Mouse (Mus musculus) ES-CJ7 (cell line): ENCODE results near the gene Fam107b.

Experiments
- DNase-seq: peaks from one replicate; pipeline ENCODE4 v3.0.0; 2011; ENCODE audit warnings: low read depth, low spot score

Gene Fam107b

DNA sequence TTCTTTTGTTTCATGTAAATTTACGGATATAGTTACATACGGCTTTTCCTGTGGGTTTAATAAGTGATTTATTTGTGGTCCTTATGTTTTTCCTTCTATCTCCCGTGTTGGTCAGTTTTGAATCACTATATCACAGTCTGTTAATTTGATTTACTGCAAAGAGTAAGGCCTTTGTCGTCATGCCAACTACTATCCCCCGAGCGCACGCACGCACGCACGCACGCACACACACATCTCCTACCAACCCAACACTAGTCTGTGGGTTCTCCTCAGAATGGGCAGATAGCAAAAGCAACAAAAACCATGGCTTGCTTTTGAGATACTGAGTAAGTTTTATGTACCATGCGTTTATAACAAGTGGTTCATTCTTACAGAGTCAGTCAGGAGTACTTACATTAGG, 168.4 kb downstream of the Fam107b start:
- no peak for DNase-seq

DNA sequence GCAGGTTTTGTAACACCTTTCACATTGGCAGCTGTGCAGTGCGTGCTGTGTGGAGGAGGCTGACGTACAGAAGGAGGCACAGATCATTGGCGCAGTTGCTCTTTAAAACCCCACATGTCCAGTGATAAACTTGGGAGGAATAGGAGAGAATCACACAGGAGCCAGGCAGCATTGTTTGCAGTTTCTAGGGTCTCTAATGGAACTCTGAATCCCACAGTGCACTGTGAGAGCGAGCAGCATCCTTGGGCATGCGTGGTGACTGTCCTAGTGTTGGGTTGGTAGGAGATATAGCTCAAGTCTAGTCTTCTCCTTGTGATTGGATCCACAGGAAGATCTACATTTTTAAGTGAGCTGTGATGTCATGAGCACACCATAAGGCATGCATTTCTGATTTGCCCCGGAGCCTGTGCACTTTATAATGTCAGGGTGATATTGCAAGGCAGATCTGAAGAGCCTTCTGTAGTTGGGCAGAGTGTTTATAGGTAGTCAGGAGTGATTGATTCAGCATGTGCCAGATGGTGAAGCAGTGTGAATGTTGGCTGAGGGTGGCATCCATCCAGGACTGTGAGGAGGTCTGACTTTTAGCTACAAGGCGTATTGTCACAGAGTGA, 169.2 kb downstream of the Fam107b start:
- DNase-seq, result no peak

DNA sequence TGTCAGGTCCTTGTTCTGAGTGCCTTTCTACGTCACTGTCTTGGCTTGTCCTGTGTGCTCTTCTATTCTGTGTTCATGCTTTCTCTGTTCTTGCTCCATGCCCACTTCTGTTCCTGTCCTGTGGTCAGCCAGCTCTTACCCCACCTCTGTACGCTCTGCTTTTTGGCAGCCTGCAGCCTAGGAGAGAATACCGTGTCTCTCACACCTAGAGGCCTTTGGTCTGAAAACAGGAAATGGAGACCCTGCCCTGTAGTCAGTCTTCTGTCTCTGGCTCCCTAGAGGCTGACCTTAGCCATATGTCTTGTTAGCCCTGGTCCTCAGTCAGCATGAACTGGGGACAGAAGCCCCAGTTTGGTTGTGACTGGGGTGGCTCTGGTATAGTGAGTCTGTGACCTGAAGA, 170.0 kb downstream of the Fam107b start:
- no peak for DNase-seq

DNA sequence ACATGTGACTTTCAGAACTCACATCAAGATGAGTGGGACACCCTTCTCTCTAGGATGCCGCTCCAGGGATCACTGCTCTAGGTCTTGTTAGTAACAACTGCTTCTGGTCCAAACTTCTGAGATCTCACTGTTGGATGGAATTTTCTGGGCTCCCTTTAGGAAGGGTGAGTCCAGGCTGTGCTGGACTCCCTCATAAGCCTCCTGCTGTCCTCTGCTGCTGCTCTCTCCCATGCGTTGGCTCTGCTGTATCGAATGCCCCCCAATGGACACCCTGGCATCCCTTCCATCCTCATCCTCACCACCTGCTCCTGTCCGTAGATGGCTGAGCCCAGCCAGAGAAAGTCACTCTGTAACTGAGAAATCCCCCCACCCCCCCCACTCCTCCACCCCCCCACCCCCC, 170.4 kb downstream of the Fam107b start:
- DNase-seq, result no peak

DNA sequence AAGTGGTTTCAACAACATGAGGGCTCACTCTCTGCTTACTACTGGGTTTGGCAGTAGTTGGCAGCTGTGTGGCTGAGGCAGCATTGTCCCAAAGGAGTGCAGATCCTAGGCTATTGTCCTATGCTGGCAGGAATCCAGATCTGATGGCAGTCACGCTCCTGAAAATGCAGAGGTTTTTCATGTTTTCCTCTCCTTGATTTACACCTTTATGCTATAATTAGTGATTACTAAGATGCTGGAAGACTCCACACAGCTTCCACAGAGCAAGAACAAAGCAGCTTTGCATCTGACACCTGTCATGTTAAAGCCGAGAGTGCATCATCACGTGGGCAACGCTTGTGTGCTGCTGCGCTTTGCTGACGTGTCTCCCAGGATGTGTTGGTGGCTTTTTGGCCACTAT, 172.2 kb downstream of the Fam107b start:
- no peak for DNase-seq

DNA sequence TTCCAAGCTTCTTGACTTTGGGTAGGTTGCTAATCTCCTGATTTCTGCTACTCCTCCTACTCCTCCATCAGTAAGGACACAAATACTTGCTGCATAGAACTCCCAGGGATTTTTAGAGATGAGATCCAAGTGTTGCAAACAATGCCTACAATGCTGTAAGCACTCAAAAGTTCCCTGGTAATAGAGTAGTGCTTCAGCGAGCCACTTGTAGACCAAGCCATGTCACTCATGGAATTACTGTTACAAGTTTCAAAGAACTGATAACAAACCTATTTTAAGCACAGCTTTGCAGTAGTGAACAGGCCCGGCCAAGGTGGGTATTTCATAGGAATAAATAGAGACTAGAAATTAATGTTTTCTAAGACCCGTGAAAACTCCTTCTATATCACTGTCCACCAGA, 174.8 kb downstream of the Fam107b start:
- no peak for DNase-seq

DNA sequence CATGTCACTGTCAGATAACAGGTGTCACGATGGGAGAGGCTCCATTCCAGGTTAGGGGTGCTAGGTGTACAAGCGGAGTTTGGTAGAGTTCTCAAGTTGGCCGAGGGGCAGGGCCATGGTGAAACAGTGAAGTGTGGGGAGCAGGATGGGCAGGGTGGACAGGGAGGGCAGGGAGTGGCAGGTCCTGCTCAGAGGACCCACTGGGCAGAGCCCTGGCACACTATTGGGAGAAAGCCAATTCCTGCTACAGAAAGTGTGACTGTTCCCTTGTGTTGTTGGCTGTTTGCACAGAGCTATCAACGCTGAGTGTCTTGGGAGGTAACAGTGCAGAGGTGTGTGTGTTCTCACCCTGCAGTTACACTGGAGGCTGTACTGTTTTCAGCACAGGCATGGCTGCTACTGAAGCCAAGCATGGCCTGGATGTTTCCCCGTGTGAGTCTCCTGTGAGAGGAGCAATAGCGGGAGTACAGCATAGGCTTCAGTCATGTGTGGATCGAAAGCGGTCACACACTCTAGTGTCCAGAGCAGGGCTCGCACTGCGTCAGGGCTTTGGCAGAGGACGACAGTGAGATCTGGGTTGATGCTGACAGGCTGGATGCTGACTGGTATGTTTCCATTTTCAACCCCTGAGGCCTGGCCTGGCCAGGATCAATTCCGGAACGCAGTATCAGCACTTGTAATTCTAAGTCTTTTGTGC, 175.8 kb downstream of the Fam107b start:
- DNase-seq, result no peak

DNA sequence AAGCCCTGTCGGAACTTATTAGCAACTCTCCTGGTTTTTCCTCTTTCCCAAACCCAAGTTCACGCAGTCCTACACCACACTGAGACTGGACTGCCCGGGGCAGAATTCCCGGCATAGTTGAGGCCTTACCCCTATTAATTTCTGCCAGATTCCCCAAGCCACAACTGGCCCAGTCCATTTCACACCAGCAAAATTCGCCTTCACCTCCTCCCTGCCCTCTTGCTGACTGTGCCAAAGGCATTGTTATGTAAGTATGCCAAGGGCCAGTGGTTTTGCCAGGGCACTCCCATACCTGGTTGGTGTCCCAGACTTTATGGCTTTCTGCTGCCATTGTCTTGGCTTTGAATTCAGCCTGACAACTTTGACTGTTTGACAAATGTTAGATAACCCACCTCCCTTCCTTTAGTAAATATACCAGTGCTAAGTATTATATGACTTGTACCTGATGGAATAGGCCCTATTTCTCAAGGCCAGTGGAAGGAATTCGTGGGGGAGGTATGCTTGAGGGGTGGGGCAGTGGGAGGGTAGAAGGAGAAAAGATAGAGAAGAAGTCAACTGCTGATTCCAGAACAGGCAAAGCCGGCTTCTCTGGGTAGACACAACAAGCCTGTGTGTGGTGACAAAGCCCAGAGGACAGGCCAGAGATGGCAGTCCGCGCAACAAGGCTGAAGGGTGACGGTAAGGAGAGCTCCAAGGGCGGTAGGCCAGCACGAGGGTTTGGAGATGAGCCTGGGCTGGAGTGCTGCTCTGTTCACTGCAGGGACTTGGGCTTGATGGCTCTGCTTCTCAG, 178.6 kb downstream of the Fam107b start:
- no peak for DNase-seq

DNA sequence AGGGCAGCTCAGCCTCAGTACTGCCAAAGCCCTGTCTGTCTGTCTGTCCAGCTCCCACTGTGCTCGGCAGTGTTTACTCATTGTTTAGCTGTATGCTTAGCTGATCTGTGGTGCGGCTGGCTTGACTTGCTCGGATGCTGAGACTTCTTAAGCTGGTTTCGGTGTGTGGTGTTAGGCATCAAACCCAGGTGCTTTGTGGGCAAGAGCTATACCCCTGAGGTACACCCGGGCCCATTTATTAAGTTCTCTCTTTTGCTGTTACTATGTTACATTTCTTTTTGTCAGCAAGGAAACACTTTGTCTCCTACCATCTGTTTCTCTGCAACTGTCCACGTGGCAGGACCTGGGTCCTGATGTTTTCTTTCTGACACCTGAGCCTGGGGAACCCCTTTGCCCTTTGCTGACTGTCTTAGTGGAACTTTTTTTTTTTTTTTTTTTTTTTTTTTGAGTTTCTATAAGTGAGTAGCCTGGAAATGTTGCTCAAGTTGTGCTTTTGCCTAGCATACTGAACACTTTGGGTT, 179.3 kb downstream of the Fam107b start:
- DNase-seq, result no peak

DNA sequence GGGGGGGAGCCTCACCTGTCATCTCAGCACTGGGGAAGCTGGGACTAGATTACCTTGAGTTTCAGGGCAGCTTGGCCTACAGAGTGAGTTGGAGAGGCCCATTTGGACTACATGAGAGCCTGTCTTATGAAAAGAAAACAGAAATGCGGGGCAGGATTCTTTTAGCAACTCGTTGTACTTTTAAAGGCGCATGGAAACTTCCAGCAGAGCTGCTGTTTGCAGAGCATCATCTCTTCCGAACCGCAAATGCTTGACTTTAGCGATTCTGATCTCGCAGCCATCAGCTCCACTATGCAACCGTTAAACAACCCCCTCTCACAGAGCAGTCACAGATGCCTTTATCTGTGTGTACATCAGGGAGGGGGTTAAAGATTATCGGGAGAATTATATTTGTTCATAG, 179.8 kb downstream of the Fam107b start:
- no peak for DNase-seq

DNA sequence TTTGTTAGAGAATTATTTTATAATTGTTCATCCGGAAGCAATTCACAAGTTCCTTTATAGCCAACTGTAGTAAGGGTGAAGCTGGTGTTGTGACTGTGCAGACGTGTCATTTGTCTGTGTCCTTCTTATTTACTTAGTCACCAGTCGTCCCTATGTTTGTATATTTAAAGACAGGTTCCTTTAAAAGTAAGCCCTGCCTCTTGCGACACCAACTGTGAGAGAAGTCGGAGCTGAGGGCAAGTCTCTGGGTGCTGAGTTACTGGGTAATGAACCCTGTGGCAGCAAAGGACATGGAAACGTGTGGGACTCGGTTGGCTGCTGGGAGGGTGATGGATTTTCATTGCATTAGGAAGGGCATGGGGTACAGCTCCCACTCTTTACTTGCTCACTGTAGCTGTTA, 182.1 kb downstream of the Fam107b start:
- DNase-seq, result no peak

DNA sequence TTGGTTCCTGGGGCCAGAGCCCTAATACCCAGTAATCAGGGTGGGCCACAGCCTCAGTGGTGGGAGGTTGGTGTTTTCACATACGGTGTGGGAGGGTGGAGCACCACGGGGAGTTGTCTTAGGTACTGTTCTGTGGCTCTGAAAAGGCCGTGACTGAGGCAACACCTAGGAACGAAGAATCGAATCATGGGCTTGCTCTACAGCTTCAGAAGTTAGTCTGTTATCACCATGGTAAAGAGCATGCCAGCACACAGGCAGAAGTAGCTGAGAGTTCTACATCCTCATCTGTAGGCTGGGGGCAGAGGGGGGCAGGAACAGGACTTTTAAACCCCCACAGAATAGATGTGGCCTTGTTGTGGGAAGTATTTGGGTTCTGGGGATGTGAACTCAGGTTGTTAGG, 182.6 kb downstream of the Fam107b start:
- DNase-seq, result no peak

DNA sequence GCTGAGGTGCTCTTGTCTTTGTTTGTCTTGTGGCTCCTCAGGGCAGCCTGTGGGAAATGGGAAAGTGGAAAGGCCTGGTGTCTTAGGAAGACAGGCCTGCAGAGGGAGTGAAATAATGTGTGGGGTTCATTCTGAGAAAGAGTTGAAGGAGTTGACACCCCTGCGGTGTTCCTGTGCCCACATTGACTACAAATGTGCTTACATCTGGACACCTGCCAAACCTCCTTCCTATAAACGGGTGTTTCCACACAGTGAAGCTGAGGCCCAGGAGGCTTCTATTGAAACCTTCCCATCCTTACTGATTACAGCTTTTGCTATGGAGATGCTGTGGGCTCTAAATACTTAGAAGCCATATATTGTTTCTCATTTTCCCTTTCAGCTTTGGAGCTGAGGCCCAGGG, 183.5 kb downstream of the Fam107b start:
- DNase-seq, result no peak

DNA sequence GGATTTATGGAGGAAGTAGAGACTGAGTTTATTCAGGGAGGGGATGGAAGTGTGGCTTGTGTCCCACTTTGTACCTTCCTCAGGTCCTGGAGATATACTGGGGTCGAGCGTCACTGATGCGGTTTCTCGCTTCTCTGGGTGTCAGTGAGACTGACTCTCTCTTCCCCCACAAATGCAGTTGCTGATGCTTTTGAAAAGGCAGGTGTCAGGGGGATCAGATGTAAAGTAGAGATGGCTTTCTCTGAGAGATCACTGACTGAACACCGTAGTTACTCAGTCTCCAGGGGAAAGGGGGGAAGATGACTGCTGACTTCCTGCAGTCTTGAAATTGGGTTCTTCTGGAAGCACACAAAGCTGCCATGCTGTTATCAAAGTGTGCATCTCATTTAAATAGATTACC, 185.6 kb downstream of the Fam107b start:
- no peak for DNase-seq

DNA sequence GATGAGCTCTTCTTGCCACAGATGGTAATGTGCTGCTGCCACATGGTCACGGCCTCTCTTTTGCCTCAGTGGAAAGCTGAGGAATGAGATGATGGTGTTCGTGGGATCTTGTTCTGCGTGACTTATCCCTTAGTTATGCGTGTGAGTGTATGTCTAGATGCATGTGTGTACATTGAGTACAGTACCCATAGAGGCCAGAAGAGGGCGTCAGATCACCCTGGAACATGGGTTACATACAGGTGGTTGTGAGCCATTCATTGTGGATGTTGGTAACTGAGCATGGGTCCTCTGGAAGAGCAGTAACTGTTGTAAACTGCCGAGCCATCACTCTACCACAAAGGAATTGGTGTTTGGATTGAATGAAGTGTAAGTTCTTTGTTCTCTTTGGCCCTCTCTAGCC, 188.1 kb downstream of the Fam107b start:
- DNase-seq, result no peak

DNA sequence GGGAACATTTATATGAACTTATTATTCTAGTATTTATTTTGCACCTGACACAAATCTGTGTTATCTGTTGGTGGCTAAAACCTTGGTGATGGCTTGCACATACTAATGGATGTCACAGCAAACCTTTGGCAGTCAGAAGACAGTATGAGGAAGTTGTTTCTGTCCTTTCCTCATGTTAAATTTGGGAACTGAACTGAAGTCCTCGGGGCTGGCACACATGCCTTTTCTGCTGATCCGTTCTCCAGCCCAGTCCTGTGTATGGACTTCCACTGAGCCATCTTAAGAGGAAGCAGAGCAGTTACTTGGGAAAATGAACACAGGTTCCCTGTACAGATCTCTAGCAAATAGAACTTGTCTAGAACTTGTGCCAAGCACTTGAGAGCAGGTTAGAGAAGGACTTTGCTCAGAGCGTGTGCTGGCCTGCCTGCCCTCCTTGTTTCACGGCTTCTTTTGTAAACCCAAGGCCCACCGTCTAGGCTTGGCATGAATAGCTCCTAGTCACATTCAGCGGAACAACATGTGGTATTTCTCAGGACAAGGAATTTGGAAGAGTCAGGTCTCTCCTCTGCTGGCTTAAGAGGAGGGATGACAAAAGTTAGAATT, 190.0 kb downstream of the Fam107b start:
- no peak for DNase-seq

DNA sequence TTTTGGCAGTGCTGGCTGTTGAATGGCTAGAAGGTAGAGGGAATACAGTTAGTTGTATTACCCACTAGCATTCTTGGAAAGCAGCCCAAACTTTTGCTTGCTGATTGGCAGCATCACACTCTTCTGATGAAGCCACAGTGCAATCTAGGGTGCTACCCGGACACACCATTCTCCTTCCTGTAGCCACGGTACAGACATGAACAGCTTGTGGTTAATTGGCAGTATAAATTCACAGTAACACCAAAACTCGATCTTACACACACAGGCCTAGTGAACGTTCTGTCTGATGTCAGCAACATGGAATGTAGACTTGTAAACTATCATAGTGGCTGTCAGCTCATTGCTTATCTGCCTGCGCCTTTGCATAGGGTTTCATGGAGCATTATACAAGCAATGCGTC, 193.8 kb downstream of the Fam107b start:
- DNase-seq, result no peak

DNA sequence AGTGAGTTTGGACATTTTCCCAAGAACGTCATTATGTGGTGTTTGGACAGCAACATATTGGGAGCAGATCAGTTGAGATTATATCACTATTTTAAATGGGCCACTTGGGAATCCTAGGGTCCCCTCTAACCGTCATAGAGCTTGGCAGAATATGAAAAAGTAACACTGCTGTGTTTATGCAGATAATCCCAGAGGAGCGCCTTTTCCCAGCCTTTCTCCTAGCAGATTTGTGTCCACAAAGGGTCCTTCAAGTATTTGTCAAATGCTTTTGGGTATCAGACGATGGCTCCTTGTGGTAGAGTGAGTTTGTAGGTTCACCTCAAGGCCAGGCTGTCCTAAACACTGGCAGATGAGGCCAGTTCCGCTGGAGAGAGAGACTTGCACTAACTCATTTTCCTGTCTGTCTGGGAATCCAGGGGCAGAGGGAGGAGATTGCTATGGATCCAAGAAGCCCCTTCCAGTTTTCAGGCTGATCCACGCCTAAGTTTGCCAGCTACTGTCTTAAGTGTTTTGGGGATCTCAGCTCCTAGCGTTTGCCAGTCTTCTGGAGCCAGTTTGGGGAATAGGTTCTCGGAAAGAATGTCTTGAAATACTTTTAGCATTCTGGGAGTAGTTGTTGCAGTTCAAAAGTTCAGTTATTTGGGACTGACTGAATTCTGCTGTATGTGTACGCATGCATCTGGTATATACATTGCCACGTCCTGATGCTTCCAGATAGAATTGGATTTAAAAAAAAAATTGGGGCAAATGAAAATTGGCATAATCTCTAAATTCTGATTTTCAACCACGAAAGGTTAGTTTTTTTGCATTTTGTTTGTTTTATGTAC, 195.9 kb downstream of the Fam107b start:
- no peak for DNase-seq

DNA sequence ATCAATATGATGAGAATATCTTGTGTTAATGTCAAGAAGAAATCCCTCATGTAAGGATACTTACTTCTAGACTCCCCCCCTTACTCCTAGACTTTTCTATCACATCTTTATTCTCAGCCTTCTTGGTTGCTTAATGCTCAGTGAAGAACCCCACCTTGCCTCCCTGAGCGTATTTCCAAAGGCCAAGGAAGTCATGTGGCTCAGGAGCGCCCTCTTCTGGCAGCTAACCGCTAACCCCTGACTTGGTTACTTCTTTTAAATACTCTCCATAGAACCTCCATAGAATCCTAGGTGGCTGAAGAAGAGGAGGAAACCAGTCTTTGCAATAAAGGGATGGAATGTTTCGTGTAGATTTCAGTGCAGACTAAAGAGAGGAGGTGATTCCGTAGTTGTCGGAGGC, 199.0 kb downstream of the Fam107b start:
- DNase-seq, result peak; percentile 78

DNA sequence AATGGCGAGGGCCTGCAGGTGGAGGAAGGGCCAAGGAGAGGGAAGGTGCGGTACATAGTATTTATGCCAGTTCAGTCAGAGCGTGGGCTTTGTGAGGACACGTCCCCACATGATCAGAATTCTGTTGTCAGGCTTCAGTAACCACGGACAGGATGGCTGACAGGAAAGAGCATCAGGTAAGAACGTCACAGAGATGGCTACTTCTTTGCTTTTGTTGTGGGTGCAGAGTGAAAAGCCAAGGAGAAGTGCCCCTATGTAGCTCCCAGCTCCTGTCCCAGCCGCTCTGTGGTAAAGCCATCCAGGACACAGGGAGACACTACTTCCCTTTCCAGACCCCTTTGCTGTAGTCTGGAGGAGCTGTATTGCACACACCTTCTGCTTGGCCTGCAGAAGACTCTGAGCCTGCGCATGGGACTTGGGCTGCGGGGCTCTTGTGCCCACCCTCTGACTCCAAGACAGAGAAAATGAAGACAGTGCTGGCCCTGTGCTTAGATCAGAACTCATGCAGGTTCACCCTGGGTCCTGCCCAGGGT, 199.6 kb downstream of the Fam107b start:
- no peak for DNase-seq

DNA sequence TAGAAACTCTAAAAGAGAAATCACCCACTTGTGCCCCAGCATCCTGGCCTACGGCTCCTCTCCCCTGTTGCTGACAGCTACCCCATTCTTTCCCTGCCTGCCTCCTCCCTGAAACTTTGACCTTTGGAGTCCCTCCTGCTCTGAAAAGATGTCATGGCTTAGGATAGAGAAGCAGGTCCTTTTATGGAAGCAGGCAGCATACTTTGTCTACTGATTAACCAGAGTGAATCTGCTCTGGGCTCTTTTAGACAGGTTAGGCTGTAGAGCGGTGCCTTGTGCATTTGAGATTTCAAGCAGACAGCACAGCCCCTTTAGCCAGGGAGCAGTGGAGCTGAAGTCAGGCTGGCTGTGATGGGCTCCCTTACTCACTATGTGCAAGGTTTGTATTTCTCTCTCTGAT, 200.1 kb downstream of the Fam107b start:
- no peak for DNase-seq
